Mouse (Mus musculus) forebrain, postnatal 0 days (tissue): Measurements from ENCODE around the gene Gm26897. TPM values are rescaled to one million over a fixed set of nuclear protein-coding genes. Genes with fewer than 3 reads are reported as not detected.

Source experiments
- ATAC-seq: fragments of 200-750 bp; cut with Nextera tagmentation; 2 replicates; pipeline ENCODE4 v1.8.0; 2017; ENCODE audit warnings: mild to moderate bottlenecking, moderate library complexity
- DNase-seq: peaks from one replicate; pipeline ENCODE4 v3.0.0-alpha.2; 2015
- H3K27ac ChIP-seq: fragments of 300-500 bp; sonication (generic); 2 replicates; pipeline ENCODE4 v1.5.1; 2014; ENCODE audit warnings: low read depth, mild to moderate bottlenecking, antibody characterized with exemption, low read length, moderate library complexity, mixed read lengths
- H3K27me3 ChIP-seq: fragments of 300-500 bp; sonication (generic); 2 replicates; pipeline ENCODE4 v1.6.1; 2014; ENCODE audit warnings: mild to moderate bottlenecking, low read length, mixed read lengths; ENCODE audit not compliant: insufficient read depth
- H3K36me3 ChIP-seq: fragments of 300-500 bp; sonication (generic); 2 replicates; pipeline ENCODE4 v1.6.1; 2014; ENCODE audit warnings: mild to moderate bottlenecking, moderate library complexity; ENCODE audit not compliant: insufficient read depth
- H3K4me1 ChIP-seq: fragments of 300-500 bp; sonication (generic); 2 replicates; pipeline ENCODE4 v1.6.1; 2014; ENCODE audit warnings: antibody characterized with exemption; ENCODE audit not compliant: insufficient read depth
- H3K4me2 ChIP-seq: fragments of 300-500 bp; sonication (generic); 2 replicates; pipeline ENCODE4 v1.6.1; 2014; ENCODE audit warnings: low read depth, mild to moderate bottlenecking, moderate library complexity
- H3K4me3 ChIP-seq: fragments of 300-500 bp; sonication (generic); 2 replicates; pipeline ENCODE4 v1.5.1; 2014; ENCODE audit warnings: low read depth, low read length, mixed read lengths
- H3K9ac ChIP-seq: fragments of 300-500 bp; sonication (generic); 2 replicates; pipeline ENCODE4 v1.6.1; 2014; ENCODE audit warnings: mild to moderate bottlenecking
- H3K9me3 ChIP-seq: fragments of 300-500 bp; sonication (generic); 2 replicates; pipeline ENCODE4 v1.6.1; 2016; ENCODE audit warnings: low read length
- CTCF ChIP-seq: sonication (generic); IDR thresholded peaks from 2 replicates; pipeline ENCODE4 v1.5.1; 2016; ENCODE audit warnings: antibody characterized with exemption, control low read depth, low read depth
- WGBS: fragments of 180-500 bp; shearing (Covaris S2); extraction: QIAGEN DNeasy Blood & Tissue Kit; methylation state at CpG from one replicate; pipeline ENCODE4 v1.1.7; 2014; 5-methylcytosine and 5-hydroxymethylcytosine counted together
- polyA plus RNA-seq: library from polyadenylated mRNA; unstranded; fragments of >200 nt; fragmentation: Nextera tagmentation; extraction: Ambion mirVana; gene quantifications from 2 replicates; pipeline ENCODE4 v1.2.1, GENCODE M21; 2015
- total RNA-seq: library from RNA; depleted of rRNA; stranded (reverse); fragments of >200 nt; gene quantifications from 2 replicates; pipeline ENCODE4 v1.2.3, GENCODE M21; 2014; rRNA removed

Gm26897 gene
- total RNA-seq = not detected in 2 replicates
- not detected in 2 replicates for polyA plus RNA-seq

DNA sequence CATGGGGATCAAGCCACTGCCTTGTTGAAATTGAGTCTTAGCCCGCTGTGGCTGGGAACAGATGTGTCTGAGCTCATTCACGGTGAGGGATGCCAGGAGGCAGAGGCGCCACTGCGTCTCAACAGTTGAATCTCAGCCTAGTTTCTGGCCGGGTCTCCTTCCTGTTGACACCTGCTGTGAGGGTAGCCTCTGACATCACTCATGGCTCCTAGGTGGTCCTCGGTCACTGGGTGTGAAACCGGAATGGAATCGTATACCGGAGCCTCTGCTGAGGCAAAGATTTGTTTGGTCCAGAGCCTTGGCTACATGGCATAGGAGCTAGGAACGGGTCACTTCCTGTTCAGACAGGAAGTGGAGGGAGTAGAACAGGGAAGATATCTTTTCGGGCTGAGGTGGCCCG is at the start of gene Gm26897:
TSS of gene Gm26897 (plus strand) at position 74 of the 400 bp plus-strand sequence.
- H3K27me3 ChIP-seq = no peaks in the 10 kb centered on the region
- no peak for ATAC-seq
- no peak for DNase-seq
- no peak within 1 kb of the TSS for H3K27ac ChIP-seq
- no peaks in the 10 kb centered on the region; the same call in 1 of the 2 replicates for H3K9me3 ChIP-seq
- H3K9ac ChIP-seq = no peak within 1 kb of the TSS
- 84% methylated on average over 12 of the region's 12 CpGs for WGBS
- no peak for TF ChIP-seq CTCF
- H3K36me3 ChIP-seq = no peaks in the 10 kb centered on the region
- H3K4me1 ChIP-seq = no peaks in the 10 kb centered on the region
- H3K4me2 ChIP-seq = no peak within 1 kb of the TSS
- H3K4me3 ChIP-seq = no peak within 1 kb of the TSS

GRCm38 (mm10) chr5:111687370-111687769 is 46.4 kb upstream of the Gm26897 start:
- H3K27ac ChIP-seq = no peak overlapping the region
- no peak for TF ChIP-seq CTCF
- DNase-seq (no peak), ATAC-seq (no peak)
- no peak overlapping the region for H3K9ac ChIP-seq
- 83% methylated on average over 5 of the region's 5 CpGs for WGBS
- no peaks in the 10 kb centered on the region for H3K9me3 ChIP-seq
- no peak overlapping the region for H3K4me2 ChIP-seq
- peaks cover 1% of the 10 kb centered on the region; the same call in 1 of the 2 replicates for H3K4me1 ChIP-seq
- no peaks in the 10 kb centered on the region for H3K27me3 ChIP-seq
- no peak overlapping the region for H3K4me3 ChIP-seq
- H3K36me3 ChIP-seq = no peaks in the 10 kb centered on the region

DNA sequence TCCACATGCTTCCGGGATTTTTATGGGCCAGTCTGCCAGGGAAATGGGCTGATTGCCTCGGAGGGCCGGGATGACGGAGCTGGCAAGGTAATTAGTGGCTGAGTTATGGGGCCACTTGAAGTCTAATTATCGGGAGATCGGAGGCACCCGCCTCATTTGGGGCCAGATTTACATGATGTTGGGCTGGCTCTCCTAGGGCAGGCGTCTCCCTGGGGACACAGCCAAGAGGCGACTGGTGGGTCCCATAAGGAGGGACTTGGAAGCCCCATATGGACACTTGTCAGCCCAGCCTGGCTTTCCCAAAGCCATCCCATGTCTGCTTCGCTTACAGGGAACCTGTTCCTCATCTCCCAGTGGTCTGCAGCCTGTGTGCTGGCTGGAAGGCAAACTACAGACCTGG is 45.1 kb upstream of the Gm26897 start:
- WGBS = 38% methylated on average over 10 of the region's 10 CpGs
- no peak for ATAC-seq
- TF ChIP-seq CTCF = no peak

GRCm38 (mm10) chr5:111697996-111698395 is 35.7 kb upstream of the Gm26897 start:
- no peak overlapping the region for H3K4me2 ChIP-seq
- no peak overlapping the region for H3K4me3 ChIP-seq
- H3K36me3 ChIP-seq = no peaks in the 10 kb centered on the region
- H3K9me3 ChIP-seq = no peaks in the 10 kb centered on the region
- 73% methylated on average over 7 of the region's 7 CpGs for WGBS
- H3K9ac ChIP-seq = no peak overlapping the region
- H3K27me3 ChIP-seq = no peaks in the 10 kb centered on the region
- H3K4me1 ChIP-seq = peaks cover 32% of the 10 kb centered on the region; the same call in 1 of the 2 replicates
- DNase-seq (no peak), ATAC-seq (no peak)
- no peak overlapping the region for H3K27ac ChIP-seq
- no peak for TF ChIP-seq CTCF

More for the DNA sequence above, 45.1 kb upstream of the Gm26897 start:
- no peak overlapping the region for H3K4me3 ChIP-seq
- no peak overlapping the region for H3K4me2 ChIP-seq
- no peak overlapping the region for H3K9ac ChIP-seq
- H3K27ac ChIP-seq = no peak overlapping the region
- no peak for DNase-seq
- no peaks in the 10 kb centered on the region for H3K9me3 ChIP-seq
- H3K4me1 ChIP-seq = peaks cover 4% of the 10 kb centered on the region; the same call in 1 of the 2 replicates
- no peaks in the 10 kb centered on the region for H3K36me3 ChIP-seq
- H3K27me3 ChIP-seq = no peaks in the 10 kb centered on the region

GRCm38 (mm10) chr5:111699711-111700303 is 33.9 kb upstream of the Gm26897 start:
- Histone ChIP-seq H3K4me2 (no peak overlapping the region), H3K4me3 (no peak overlapping the region), H3K9me3 (no peaks in the 10 kb centered on the region), H3K36me3 (no peaks in the 10 kb centered on the region), H3K27ac (no peak overlapping the region), H3K4me1 (peaks cover 31% of the 10 kb centered on the region), H3K27me3 (no peaks in the 10 kb centered on the region), H3K9ac (no peak overlapping the region)
- no peak; the same call in 1 of the 2 replicates for ATAC-seq
- DNase-seq = peak; percentile 54
- 24% methylated on average over 23 of the region's 23 CpGs for WGBS
- no peak for TF ChIP-seq CTCF

DNA sequence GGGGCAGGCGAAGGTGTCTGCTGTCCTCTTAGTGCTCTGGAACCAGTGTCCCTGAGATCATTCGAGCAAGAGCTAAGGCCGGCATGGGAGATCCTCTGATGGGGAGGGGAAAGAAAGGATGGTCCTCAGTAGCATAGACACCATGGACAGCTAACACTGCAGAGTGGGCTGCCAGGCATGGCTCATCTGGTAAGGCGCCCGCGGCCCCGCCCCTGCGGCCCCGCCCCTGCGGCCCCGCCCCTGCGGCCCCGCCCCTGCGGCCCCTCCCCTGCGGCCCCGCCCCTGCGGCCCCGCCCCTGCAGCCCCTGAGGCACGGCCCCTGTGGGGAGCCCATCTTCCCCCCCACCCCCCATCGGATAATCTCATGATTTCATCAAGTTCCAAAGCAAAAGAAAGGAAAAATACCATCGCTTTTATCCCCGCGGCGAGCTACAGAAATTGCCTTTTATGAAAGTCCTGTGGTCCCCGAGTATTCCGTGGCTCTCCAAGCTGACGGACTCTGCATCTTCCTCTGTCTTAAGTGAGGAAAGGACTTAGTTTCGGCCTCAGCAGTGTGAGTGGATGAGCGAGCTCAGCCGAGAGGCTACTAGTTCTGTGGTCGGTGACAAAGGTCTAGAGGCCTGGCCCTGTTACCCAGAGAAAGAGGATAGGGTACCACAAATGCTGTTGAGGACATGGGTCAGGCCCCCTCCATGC is 31.9 kb upstream of the Gm26897 start:
- TF ChIP-seq CTCF = no peak
- 9% methylated on average over 22 of the region's 31 CpGs for WGBS
- no peaks in the 10 kb centered on the region for H3K27me3 ChIP-seq
- ATAC-seq (no peak), DNase-seq (peak; percentile 34)
- H3K4me3 ChIP-seq = no peak overlapping the region
- H3K9ac ChIP-seq = 0 out of 2 replicates have a peak overlapping the region, but pooled peaks have one; percentile 10
- peaks cover 31% of the 10 kb centered on the region for H3K4me1 ChIP-seq
- peak overlapping the region; percentile 42 for H3K4me2 ChIP-seq
- no peaks in the 10 kb centered on the region for H3K9me3 ChIP-seq
- H3K36me3 ChIP-seq = no peaks in the 10 kb centered on the region
- no peak overlapping the region for H3K27ac ChIP-seq

GRCm38 (mm10) chr5:111703586-111703985 is 30.1 kb upstream of the Gm26897 start:
- 35% methylated on average over 7 of the region's 7 CpGs for WGBS
- H3K4me1 ChIP-seq = peaks cover 26% of the 10 kb centered on the region
- no peaks in the 10 kb centered on the region for H3K27me3 ChIP-seq
- H3K4me2 ChIP-seq = no peak overlapping the region
- no peaks in the 10 kb centered on the region for H3K36me3 ChIP-seq
- ATAC-seq (peak; percentile 57), DNase-seq (peak; percentile 50)
- no peak overlapping the region for H3K27ac ChIP-seq
- no peaks in the 10 kb centered on the region for H3K9me3 ChIP-seq
- no peak overlapping the region for H3K4me3 ChIP-seq
- H3K9ac ChIP-seq = no peak overlapping the region
- no peak for TF ChIP-seq CTCF
